Mouse (Mus musculus) MEL (cell line): ENCODE measurements around the gene Extl1. TPM values are rescaled to one million over a fixed set of nuclear protein-coding genes. Genes with fewer than 3 reads are reported as not detected.

Source experiments
- DNase-seq: peaks from one replicate; pipeline ENCODE4 v3.0.0; 2011; ENCODE audit warnings: low read depth, low spot score
- H3K27ac ChIP-seq: 2 replicates; pipeline ENCODE4 v1.5.1; 2012; ENCODE audit warnings: low read depth, mild to moderate bottlenecking, control low read depth, low read length, moderate library complexity; ENCODE audit not compliant: control insufficient read depth
- H3K27me3 ChIP-seq, 2 experiments: fragments of 150-350 bp in 1 of 2; sonication (generic) in 1 of 2; 2 replicates each; pipeline ENCODE4 v1.6.1; 2012; ENCODE audit warnings: low read length in 2 of 2, mild to moderate bottlenecking in 2 of 2, improper control_type of control experiment in 1 of 2, moderate library complexity in 1 of 2; ENCODE audit not compliant: insufficient read depth in 2 of 2, control insufficient read depth in 1 of 2
- H3K36me3 ChIP-seq, 2 experiments: 2 replicates each; pipeline ENCODE4 v1.6.1; 2012 to 2014; ENCODE audit warnings: low read length in 2 of 2, improper control_type of control experiment in 1 of 2, inconsistent platforms in 1 of 2, mild to moderate bottlenecking in 1 of 2; ENCODE audit not compliant: insufficient read depth in 2 of 2, control insufficient read depth in 1 of 2
- H3K4me1 ChIP-seq, 2 experiments: fragments of 150-350 bp in 1 of 2; sonication (generic) in 1 of 2; 2 replicates each; pipeline ENCODE4 v1.6.1; 2012; ENCODE audit warnings: low read length in 2 of 2, improper control_type of control experiment in 1 of 2, mild to moderate bottlenecking in 1 of 2; ENCODE audit not compliant: insufficient read depth in 2 of 2, control insufficient read depth in 1 of 2
- H3K4me3 ChIP-seq, 2 experiments: fragments of 150-350 bp in 1 of 2; sonication (generic) in 1 of 2; 2 replicates each; pipeline ENCODE4 v1.5.1; 2012; ENCODE audit warnings: low read depth in 2 of 2, low read length in 2 of 2, mild to moderate bottlenecking in 2 of 2, moderate library complexity in 2 of 2, control low read depth in 1 of 2, improper control_type of control experiment in 1 of 2; ENCODE audit not compliant: control insufficient read depth in 1 of 2, insufficient read depth in 1 of 2
- H3K79me2 ChIP-seq: 2 replicates; pipeline ENCODE4 v1.6.1; 2012; ENCODE audit warnings: mild to moderate bottlenecking, low read length, moderate library complexity; ENCODE audit not compliant: control insufficient read depth, poor library complexity, insufficient read depth
- H3K9ac ChIP-seq: 2 replicates; pipeline ENCODE4 v1.6.1; 2012; ENCODE audit warnings: low read depth, mild to moderate bottlenecking, control low read depth, low read length, moderate library complexity; ENCODE audit not compliant: control insufficient read depth, poor library complexity, severe bottlenecking
- H3K9me3 ChIP-seq: fragments of 150-350 bp; sonication (generic); replicated peaks from 2 replicates; pipeline ENCODE4 v1.6.1; 2012; ENCODE audit warnings: mild to moderate bottlenecking, low read length, improper control_type of control experiment, moderate library complexity; ENCODE audit not compliant: insufficient read depth
- CHD2 ChIP-seq: IDR thresholded peaks from 2 replicates; pipeline ENCODE4 v1.6.1; 2011; ENCODE audit warnings: low read length, improper control_type of control experiment
- E2F4 ChIP-seq: IDR thresholded peaks from 2 replicates; pipeline ENCODE4 v1.6.1; 2011; ENCODE audit warnings: low read depth, low read length, improper control_type of control experiment, borderline replicate concordance
- EP300 ChIP-seq, 2 experiments: IDR thresholded peaks; 2 replicates each; pipeline ENCODE4 v1.6.1; 2011; ENCODE audit warnings: improper control_type of control experiment in 2 of 2, low read length in 2 of 2, low read depth in 1 of 2, mild to moderate bottlenecking in 1 of 2
- ETS1 ChIP-seq: IDR thresholded peaks from 2 replicates; pipeline ENCODE4 v1.6.1; 2012; ENCODE audit warnings: low read depth, mild to moderate bottlenecking, inconsistent platforms, low read length, improper control_type of control experiment, moderate library complexity
- GABPA ChIP-seq: IDR thresholded peaks from 2 replicates; pipeline ENCODE4 v1.6.1; 2012; ENCODE audit warnings: low read depth, mild to moderate bottlenecking, inconsistent platforms, low read length, improper control_type of control experiment, moderate library complexity
- GATA1 ChIP-seq: IDR thresholded peaks from 2 replicates; pipeline ENCODE4 v1.6.1; 2011; ENCODE audit warnings: low read depth, low read length, improper control_type of control experiment
- KAT2A ChIP-seq: conservative IDR thresholded peaks from 2 replicates; pipeline ENCODE4 v1.6.1; 2012; ENCODE audit warnings: low read depth, low read length, improper control_type of control experiment, inconsistent platforms
- MAZ ChIP-seq: IDR thresholded peaks from 2 replicates; pipeline ENCODE4 v1.6.1; 2012; ENCODE audit warnings: low read depth, mild to moderate bottlenecking, inconsistent platforms, low read length, improper control_type of control experiment
- MEF2A ChIP-seq: IDR thresholded peaks from 2 replicates; pipeline ENCODE4 v1.6.1; 2014; ENCODE audit warnings: low read depth, mild to moderate bottlenecking, inconsistent platforms, low read length, improper control_type of control experiment; ENCODE audit not compliant: poor library complexity, insufficient replicate concordance, severe bottlenecking; ENCODE audit errors: extremely low read depth
- MYB ChIP-seq: IDR thresholded peaks from 2 replicates; pipeline ENCODE4 v1.6.1; 2011; ENCODE audit warnings: mild to moderate bottlenecking, low read depth, low read length, improper control_type of control experiment
- MYC ChIP-seq: IDR thresholded peaks from 2 replicates; pipeline ENCODE4 v1.6.1; 2011; ENCODE audit warnings: low read depth, mild to moderate bottlenecking, low read length, improper control_type of control experiment, moderate library complexity
- NELFE ChIP-seq: IDR thresholded peaks from 2 replicates; pipeline ENCODE4 v1.6.1; 2011; ENCODE audit warnings: low read depth, low read length, improper control_type of control experiment
- NRF1 ChIP-seq: IDR thresholded peaks from 2 replicates; pipeline ENCODE4 v1.6.1; 2014; ENCODE audit warnings: low read depth, mild to moderate bottlenecking, inconsistent platforms, low read length, improper control_type of control experiment, moderate library complexity; ENCODE audit not compliant: poor library complexity, insufficient read depth, severe bottlenecking
- POLR2AphosphoS5 ChIP-seq: IDR thresholded peaks from 2 replicates; pipeline ENCODE4 v1.6.1; 2012; ENCODE audit warnings: low read depth, borderline replicate concordance, mild to moderate bottlenecking, inconsistent platforms, low read length, moderate library complexity, mixed read lengths
- RAD21 ChIP-seq: IDR thresholded peaks from 2 replicates; pipeline ENCODE4 v1.6.1; 2011; ENCODE audit warnings: mild to moderate bottlenecking, low read depth, low read length, improper control_type of control experiment
- RCOR1 ChIP-seq: IDR thresholded peaks from 2 replicates; pipeline ENCODE4 v1.6.1; 2012; ENCODE audit warnings: low read depth, mild to moderate bottlenecking, inconsistent platforms, low read length, improper control_type of control experiment
- SIN3A ChIP-seq: IDR thresholded peaks from 2 replicates; pipeline ENCODE4 v1.6.1; 2012; ENCODE audit warnings: low read length, improper control_type of control experiment, inconsistent platforms
- TAL1 ChIP-seq: IDR thresholded peaks from 2 replicates; pipeline ENCODE4 v1.6.1; 2012; ENCODE audit warnings: mild to moderate bottlenecking, inconsistent platforms, low read length, moderate library complexity, mixed read lengths
- TBP ChIP-seq: IDR thresholded peaks from 2 replicates; pipeline ENCODE4 v1.8.0; 2011; ENCODE audit warnings: low read depth, low read length, improper control_type of control experiment
- UBTF ChIP-seq: IDR thresholded peaks from 2 replicates; pipeline ENCODE4 v1.6.1; 2012; ENCODE audit warnings: low read depth, mild to moderate bottlenecking, inconsistent platforms, low read length, improper control_type of control experiment, moderate library complexity, borderline replicate concordance; ENCODE audit not compliant: insufficient read depth
- USF2 ChIP-seq, 2 experiments: IDR thresholded peaks; 2 replicates each; pipeline ENCODE4 v1.6.1; 2011 to 2012; ENCODE audit warnings: improper control_type of control experiment in 2 of 2, low read length in 2 of 2, borderline replicate concordance in 1 of 2, inconsistent platforms in 1 of 2, low read depth in 1 of 2, mild to moderate bottlenecking in 1 of 2; ENCODE audit not compliant: insufficient read depth in 1 of 2
- ZC3H11A ChIP-seq: IDR thresholded peaks from 2 replicates; pipeline ENCODE4 v1.6.1; 2012; ENCODE audit warnings: low read depth, mild to moderate bottlenecking, inconsistent platforms, low read length, improper control_type of control experiment
- ZNF384 ChIP-seq: IDR thresholded peaks from 2 replicates; pipeline ENCODE4 v1.6.1; 2012; ENCODE audit warnings: low read depth, mild to moderate bottlenecking, inconsistent platforms, low read length, improper control_type of control experiment
- polyA plus RNA-seq, 2 experiments: library from polyadenylated mRNA; stranded (reverse) in 1 of 2; unstranded in 1 of 2; fragments of >175 nt in 1 of 2; fragments of >200 nt in 1 of 2; gene quantifications; 2 replicates each; pipeline versions ENCODE4 v1.2.1 to v1.2.4; 2012; ENCODE audit warnings: low replicate concordance in 2 of 2, low read depth in 1 of 2; ENCODE audit not compliant: insufficient read length in 2 of 2, insufficient read depth in 1 of 2, missing spikeins in 1 of 2
- total RNA-seq: library from RNA; depleted of rRNA; stranded (reverse); fragments of 300-350 nt; gene quantifications from 2 replicates; pipeline ENCODE4 v1.2.3, GENCODE M21; 2012

The Extl1 gene
- total and polyA plus RNA-seq, 3 experiments, result 0.04 to 0.33 TPM; not detected in 1

GRCm38 (mm10) chr4:134312341-134312740 lies 71.3 kb downstream of the Extl1 start:
- H3K4me1 ChIP-seq, result no peaks in the 10 kb centered on the region
- DNase-seq, result no peak
- no peak overlapping the region for H3K9ac ChIP-seq
- TF ChIP-seq ZNF384, result no peak
- TF ChIP-seq MYB, result no peak
- no peak for TF ChIP-seq RAD21
- no peak for TF ChIP-seq MAZ
- no peak for TF ChIP-seq NRF1
- no peak for TF ChIP-seq TBP
- TF ChIP-seq GATA1, result no peak
- no peak for TF ChIP-seq MYC
- TF ChIP-seq NELFE, result no peak
- TF ChIP-seq KAT2A, result no peak
- no peak for TF ChIP-seq TAL1
- TF ChIP-seq USF2 (IDR thresholded peaks at IDR 0.05; ENCODE audit: borderline replicate concordance in 1 of 2, insufficient read depth in 1 of 2, low read depth in 1 of 2, low read length in 2 of 2), result no peak
- TF ChIP-seq ZC3H11A, result no peak
- TF ChIP-seq RCOR1, result no peak
- TF ChIP-seq ETS1, result no peak
- TF ChIP-seq EP300 (IDR thresholded peaks at IDR 0.05; ENCODE audit: low read depth in 1 of 2, low read length in 2 of 2), result no peak
- TF ChIP-seq UBTF, result no peak
- TF ChIP-seq MEF2A, result no peak
- TF ChIP-seq POLR2AphosphoS5, result no peak
- no peak for TF ChIP-seq E2F4
- H3K36me3 ChIP-seq, result no peaks in the 10 kb centered on the region
- no peak overlapping the region for H3K4me3 ChIP-seq
- H3K79me2 ChIP-seq, result no peaks in the 10 kb centered on the region
- peaks cover 0 to 1% of the 10 kb centered on the region in 2 experiments; a peak in 1 of 4 replicates for H3K27me3 ChIP-seq
- no peak overlapping the region for H3K27ac ChIP-seq
- no peaks in the 10 kb centered on the region for H3K9me3 ChIP-seq

DNA sequence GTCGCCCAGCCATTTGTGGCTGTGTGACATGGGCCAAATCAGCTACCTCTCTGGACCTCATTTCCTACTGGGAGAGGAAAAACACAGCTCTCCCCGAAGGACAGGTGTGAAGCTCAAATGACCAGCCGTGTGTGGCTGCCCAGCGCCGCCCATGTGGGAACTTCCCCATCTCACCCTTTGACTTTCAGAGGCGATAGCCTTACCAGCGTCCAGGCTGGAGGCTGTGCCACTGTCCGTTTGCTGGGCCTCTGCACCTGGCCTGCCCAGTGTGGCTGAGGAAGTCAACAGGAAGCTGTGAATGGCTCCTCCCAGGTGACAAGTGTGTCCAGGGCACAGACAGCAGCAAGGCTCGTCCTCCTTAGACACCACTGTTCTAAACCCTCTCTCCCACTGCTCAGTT lies 71.9 kb downstream of the Extl1 start:
- H3K36me3 ChIP-seq, result no peaks in the 10 kb centered on the region
- H3K9ac ChIP-seq, result no peak overlapping the region
- no peaks in the 10 kb centered on the region for H3K4me1 ChIP-seq
- TF ChIP-seq CHD2, result no peak
- TF ChIP-seq EP300 (IDR thresholded peaks at IDR 0.05; ENCODE audit: low read depth in 1 of 2, low read length in 2 of 2), result no peak
- no peak for TF ChIP-seq TAL1
- TF ChIP-seq SIN3A, result no peak
- TF ChIP-seq NELFE, result no peak
- TF ChIP-seq RAD21, result no peak
- no peak for TF ChIP-seq GATA1
- no peak for TF ChIP-seq GABPA
- no peak for TF ChIP-seq MAZ
- H3K9me3 ChIP-seq, result no peaks in the 10 kb centered on the region
- H3K27me3 ChIP-seq, result peaks cover 0 to 1% of the 10 kb centered on the region in 2 experiments; a peak in 1 of 4 replicates
- DNase-seq, result no peak
- H3K4me3 ChIP-seq, result no peak overlapping the region
- H3K79me2 ChIP-seq, result no peaks in the 10 kb centered on the region
- H3K27ac ChIP-seq, result no peak overlapping the region
